Mouse (Mus musculus) cerebellum, postnatal 10 days (tissue): ENCODE data around the gene Samd4b.

ENCODE experiments used
- DNase-seq, 2 experiments: peaks; one replicate each; pipeline ENCODE4 v3.0.0; 2021; ENCODE audit warnings: mixed read lengths in 2 of 2

Gene Samd4b

GRCm38 (mm10) chr7:28492310-28492709 is 105.6 kb downstream of the Samd4b start:
- DNase-seq: no peak

GRCm38 (mm10) chr7:28490903-28491302 is 107.0 kb downstream of the Samd4b start:
- DNase-seq: peak; percentile 17 to 36

- peak; percentile 92 to 94 for DNase-seq
These were observed 107.5 kb downstream of the Samd4b start for GRCm38 (mm10) chr7:28490410-28490809.

GRCm38 (mm10) chr7:28488030-28488491 is 109.9 kb downstream of the Samd4b start:
- DNase-seq: peak; percentile 36 to 39

- no peak for DNase-seq
These were observed 113.8 kb downstream of the Samd4b start for GRCm38 (mm10) chr7:28484192-28484591.

- no peak for DNase-seq
These were observed 115.1 kb downstream of the Samd4b start for GRCm38 (mm10) chr7:28482854-28483253.

- peak in 1 of 2 experiments; percentile 27 for DNase-seq
These were observed 119.1 kb downstream of the Samd4b start for GRCm38 (mm10) chr7:28478854-28479253.

GRCm38 (mm10) chr7:28477363-28477762 is 120.6 kb downstream of the Samd4b start:
- no peak for DNase-seq

GRCm38 (mm10) chr7:28476191-28476590 is 121.8 kb downstream of the Samd4b start:
- DNase-seq: no peak

- peak; percentile 49 to 57 for DNase-seq
These were observed 130.7 kb downstream of the Samd4b start for GRCm38 (mm10) chr7:28467213-28467751.

GRCm38 (mm10) chr7:28466721-28467212 is 131.2 kb downstream of the Samd4b start:
- DNase-seq: no peak

GRCm38 (mm10) chr7:28464416-28465212 is 133.3 kb downstream of the Samd4b start:
- DNase-seq: peak; percentile 92 to 93

GRCm38 (mm10) chr7:28462769-28463168 is 135.2 kb downstream of the Samd4b start:
- no peak for DNase-seq

- DNase-seq: no peak
These were observed 137.6 kb downstream of the Samd4b start for GRCm38 (mm10) chr7:28460361-28460760.

- DNase-seq: peak; percentile 78 to 85
These were observed 145.5 kb downstream of the Samd4b start for GRCm38 (mm10) chr7:28452361-28453005.

GRCm38 (mm10) chr7:28451531-28452360 is 146.2 kb downstream of the Samd4b start, which contains the start of gene Lrfn1:
Gene Lrfn1 (plus strand): TSS chr7:28451980.
- peak; percentile 72 to 77 for DNase-seq

GRCm38 (mm10) chr7:28447865-28448820 is 149.8 kb downstream of the Samd4b start:
- no peak for DNase-seq

- DNase-seq: peak; percentile 61 to 62
These were observed 150.7 kb downstream of the Samd4b start for GRCm38 (mm10) chr7:28447101-28447830.

GRCm38 (mm10) chr7:28446446-28446845 is 151.5 kb downstream of the Samd4b start:
- peak; percentile 92 to 96 for DNase-seq

- DNase-seq: no peak
These were observed 153.5 kb downstream of the Samd4b start for GRCm38 (mm10) chr7:28444344-28444974.
